Mouse (Mus musculus): ENCODE data around the gene Trio. TPM values are rescaled to one million over a fixed set of nuclear protein-coding genes. Genes with fewer than 3 reads are reported as not detected.

Trio gene
- polyA plus RNA-seq, 1 experiment from 2014 or later = 36.4 TPM

DNA sequence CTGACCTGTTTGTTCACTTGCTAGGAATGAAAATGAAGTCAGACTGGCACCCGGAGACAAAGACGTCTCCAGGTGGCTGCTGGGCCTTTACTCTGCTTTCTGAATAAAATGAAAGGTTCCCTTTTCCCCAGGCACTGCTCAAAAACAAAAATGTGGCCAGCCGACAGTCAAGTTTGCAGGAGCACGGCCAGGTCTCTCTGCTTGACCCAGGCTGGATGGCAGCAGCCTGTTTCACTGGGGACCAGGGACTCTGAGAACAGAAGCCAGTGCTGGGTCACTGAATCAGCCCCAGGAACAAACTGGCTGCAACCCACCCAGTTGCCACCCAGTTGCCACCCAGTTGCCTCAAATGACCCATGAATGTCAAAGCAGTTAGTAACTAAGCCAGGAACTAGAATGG is 159.2 kb downstream of the Trio start:
- Histone ChIP-seq H3K4me3 (replicated peaks) (no peak overlapping the region), H3K27me3 (replicated peaks) (no peaks in the 10 kb centered on the region), H3K9ac (replicated peaks) (no peak overlapping the region), H3K27ac (replicated peaks) (peak overlapping the region; percentile 28; the same call in 1 of the 2 replicates), H3K4me2 (no peak overlapping the region), H3K36me3 (peaks cover 36% of the 10 kb centered on the region), H3K9me3 (replicated peaks) (no peaks in the 10 kb centered on the region), H3K4me1 (0 out of 2 replicates have a peak, but pooled peaks cover 12% of the 10 kb centered on the region)
- WGBS = 81% methylated on average over 4 of the region's 4 CpGs
- no peak for ATAC-seq (ENCODE audit: low FRiP score)

DNA sequence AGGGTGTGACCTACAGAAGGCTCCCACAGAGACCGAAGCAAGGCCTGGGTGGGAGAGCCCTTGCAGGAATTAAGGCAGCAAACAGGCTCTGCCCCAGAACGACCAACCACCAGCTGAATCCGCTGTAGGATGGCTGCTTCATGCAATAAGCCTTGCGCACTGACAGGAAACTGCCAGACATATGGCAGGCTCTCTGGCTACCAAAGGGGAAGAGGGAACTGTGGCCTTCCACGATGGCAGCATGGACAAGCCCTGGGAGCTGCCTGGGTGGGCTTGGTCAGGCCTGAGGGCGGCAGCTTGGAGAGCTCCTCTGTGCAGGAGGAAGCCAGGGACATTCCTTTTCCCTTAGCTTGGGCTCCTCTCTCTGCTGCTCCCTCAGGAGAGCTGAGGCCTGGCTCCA is 159.6 kb downstream of the Trio start:
- Histone ChIP-seq H3K27me3 (replicated peaks) (no peaks in the 10 kb centered on the region), H3K9me3 (replicated peaks) (no peaks in the 10 kb centered on the region), H3K27ac (replicated peaks) (peak overlapping the region; percentile 28; the same call in 1 of the 2 replicates), H3K9ac (replicated peaks) (no peak overlapping the region), H3K4me2 (no peak overlapping the region), H3K4me3 (replicated peaks) (no peak overlapping the region), H3K4me1 (0 out of 2 replicates have a peak, but pooled peaks cover 12% of the 10 kb centered on the region), H3K36me3 (peaks cover 36% of the 10 kb centered on the region)
- no peak for ATAC-seq (ENCODE audit: low FRiP score)
- 81% methylated on average over 6 of the region's 6 CpGs for WGBS

DNA sequence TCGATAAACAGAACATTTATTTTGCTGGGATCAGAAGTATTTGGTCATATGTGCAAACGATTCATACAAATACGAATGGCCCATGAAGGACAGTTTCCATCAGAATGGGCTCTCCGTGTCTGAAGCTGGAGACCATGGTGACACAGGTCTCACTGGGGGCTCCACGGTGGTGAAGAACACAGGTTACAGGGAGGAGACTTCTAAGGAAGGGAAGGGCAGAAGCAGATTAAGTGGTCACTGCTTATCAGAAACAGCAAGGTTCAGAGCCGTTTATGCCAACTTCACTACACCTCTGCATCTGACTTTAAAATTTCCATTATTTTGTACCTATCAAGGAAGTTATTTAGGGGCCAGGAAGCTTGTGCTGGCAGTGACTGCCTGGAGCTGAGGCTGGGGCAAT is 161.3 kb downstream of the Trio start:
- H3K27ac ChIP-seq (replicated peaks) = no peak overlapping the region
- no peaks in the 10 kb centered on the region for H3K9me3 ChIP-seq (replicated peaks)
- no peak overlapping the region for H3K9ac ChIP-seq (replicated peaks)
- H3K36me3 ChIP-seq = peaks cover 28% of the 10 kb centered on the region
- H3K4me2 ChIP-seq = no peak overlapping the region
- no peaks in the 10 kb centered on the region for H3K27me3 ChIP-seq (replicated peaks)
- H3K4me1 ChIP-seq = 0 out of 2 replicates have a peak, but pooled peaks cover 12% of the 10 kb centered on the region
- 94% methylated on average over 6 of the region's 6 CpGs for WGBS
- no peak overlapping the region for H3K4me3 ChIP-seq (replicated peaks)
- ATAC-seq (ENCODE audit: low FRiP score) = no peak

DNA sequence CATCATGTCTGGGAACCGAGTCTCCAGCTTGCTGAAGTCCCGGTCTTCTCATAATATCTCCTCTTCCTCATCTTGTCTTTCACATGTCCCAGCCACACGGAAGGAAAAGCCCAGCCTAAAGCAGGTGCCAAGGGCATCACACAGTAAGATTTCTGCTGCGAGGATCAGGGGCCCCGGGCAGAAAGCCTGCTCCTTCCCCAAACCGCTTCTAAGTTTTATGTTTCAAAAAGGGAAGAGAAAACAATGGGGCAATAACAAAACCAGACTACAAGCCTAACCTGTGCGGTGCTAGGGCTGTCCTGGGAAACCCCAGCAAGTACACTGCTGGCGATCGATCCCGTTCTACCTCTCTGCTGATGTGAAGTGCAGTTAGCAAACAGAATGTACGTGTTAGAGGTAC is 162.7 kb downstream of the Trio start:
- H3K4me1 ChIP-seq = peaks cover 12% of the 10 kb centered on the region; the same call in 1 of the 2 replicates
- no peak overlapping the region for H3K4me3 ChIP-seq (replicated peaks)
- H3K4me2 ChIP-seq = no peak overlapping the region
- no peak overlapping the region for H3K27ac ChIP-seq (replicated peaks)
- no peak for ATAC-seq (ENCODE audit: low FRiP score)
- 88% methylated on average over 11 of the region's 11 CpGs for WGBS
- no peaks in the 10 kb centered on the region for H3K27me3 ChIP-seq (replicated peaks)
- H3K36me3 ChIP-seq = peaks cover 18% of the 10 kb centered on the region
- H3K9me3 ChIP-seq (replicated peaks) = no peaks in the 10 kb centered on the region
- H3K9ac ChIP-seq (replicated peaks) = no peak overlapping the region

DNA sequence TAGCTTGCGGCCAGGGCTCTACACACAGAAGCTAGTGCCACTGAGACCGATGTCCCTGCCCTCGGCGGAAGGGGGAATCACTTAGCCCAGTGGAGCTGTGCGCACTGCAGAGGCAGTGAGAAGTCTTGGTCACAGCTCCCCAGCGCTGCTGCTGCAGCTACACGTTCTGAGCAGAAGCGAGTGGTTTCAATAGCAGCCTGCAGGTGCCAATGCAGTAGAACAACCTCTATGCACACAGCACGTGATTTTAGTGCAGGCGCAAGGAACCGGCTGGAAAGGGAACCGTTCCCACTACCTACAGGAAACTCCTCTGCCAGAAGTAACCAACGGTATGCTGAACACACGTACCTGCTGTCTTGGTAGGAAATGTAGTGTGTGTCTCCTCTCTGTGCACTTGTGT is 165.2 kb downstream of the Trio start:
- 88% methylated on average over 14 of the region's 14 CpGs for WGBS
- peaks cover 15% of the 10 kb centered on the region for H3K36me3 ChIP-seq
- no peak overlapping the region for H3K4me3 ChIP-seq (replicated peaks)
- no peaks in the 10 kb centered on the region for H3K27me3 ChIP-seq (replicated peaks)
- peaks cover 14% of the 10 kb centered on the region; the same call in 1 of the 2 replicates for H3K4me1 ChIP-seq
- no peak overlapping the region for H3K27ac ChIP-seq (replicated peaks)
- no peak overlapping the region for H3K4me2 ChIP-seq
- H3K9ac ChIP-seq (replicated peaks) = no peak overlapping the region
- ATAC-seq (ENCODE audit: low FRiP score) = no peak
- no peaks in the 10 kb centered on the region for H3K9me3 ChIP-seq (replicated peaks)

DNA sequence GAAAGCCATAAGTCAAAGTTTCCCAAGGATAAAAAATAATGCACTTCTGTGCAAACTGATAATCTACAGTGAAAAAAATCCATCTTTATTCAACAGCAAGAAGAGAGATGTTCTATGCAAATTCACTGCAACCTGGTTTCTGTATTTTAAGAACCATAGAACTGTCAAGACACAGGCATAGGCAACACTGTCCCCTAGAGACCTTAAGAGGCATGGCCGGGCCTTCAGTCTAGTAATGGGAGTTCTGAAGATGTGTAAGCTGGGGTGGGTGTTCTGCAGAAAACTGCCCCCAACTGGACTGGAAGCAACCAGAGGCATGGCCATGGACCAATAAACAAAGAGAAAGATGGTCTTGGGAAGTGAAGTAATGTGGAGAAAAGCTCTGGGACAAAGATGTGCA is 166.1 kb downstream of the Trio start:
- H3K4me3 ChIP-seq (replicated peaks) = no peak overlapping the region
- no peak overlapping the region for H3K4me2 ChIP-seq
- peaks cover 19% of the 10 kb centered on the region for H3K36me3 ChIP-seq
- 69% methylated on average over 1 of the region's 1 CpGs for WGBS
- no peak overlapping the region for H3K9ac ChIP-seq (replicated peaks)
- H3K4me1 ChIP-seq = peaks cover 14% of the 10 kb centered on the region; the same call in 1 of the 2 replicates
- no peaks in the 10 kb centered on the region for H3K27me3 ChIP-seq (replicated peaks)
- ATAC-seq (ENCODE audit: low FRiP score) = no peak
- H3K27ac ChIP-seq (replicated peaks) = no peak overlapping the region
- no peaks in the 10 kb centered on the region for H3K9me3 ChIP-seq (replicated peaks)

DNA sequence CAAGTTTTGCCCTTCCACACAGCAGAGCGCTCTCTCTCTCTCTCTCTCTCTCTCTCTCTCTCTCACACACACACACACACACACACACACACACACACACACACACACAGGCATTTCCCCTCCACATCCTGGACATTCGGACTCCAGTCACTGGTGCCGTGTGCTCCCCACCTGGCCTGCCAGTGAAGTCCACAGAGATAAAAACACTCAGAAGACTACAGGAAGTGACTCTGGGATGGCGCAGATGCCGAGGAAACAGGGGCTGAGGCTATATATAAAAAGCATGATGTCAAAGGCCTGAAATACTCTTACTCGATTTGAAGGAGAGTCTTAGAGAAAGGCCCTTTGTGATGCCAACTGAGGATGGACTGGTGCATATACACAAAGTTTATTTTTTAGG is 166.5 kb downstream of the Trio start:
- no peak overlapping the region for H3K27ac ChIP-seq (replicated peaks)
- no peak for ATAC-seq (ENCODE audit: low FRiP score)
- WGBS = 81% methylated on average over 6 of the region's 6 CpGs
- H3K27me3 ChIP-seq (replicated peaks) = no peaks in the 10 kb centered on the region
- H3K4me3 ChIP-seq (replicated peaks) = no peak overlapping the region
- H3K9ac ChIP-seq (replicated peaks) = no peak overlapping the region
- H3K4me2 ChIP-seq = no peak overlapping the region
- H3K36me3 ChIP-seq = peaks cover 19% of the 10 kb centered on the region
- no peaks in the 10 kb centered on the region for H3K9me3 ChIP-seq (replicated peaks)
- peaks cover 14% of the 10 kb centered on the region; the same call in 1 of the 2 replicates for H3K4me1 ChIP-seq

DNA sequence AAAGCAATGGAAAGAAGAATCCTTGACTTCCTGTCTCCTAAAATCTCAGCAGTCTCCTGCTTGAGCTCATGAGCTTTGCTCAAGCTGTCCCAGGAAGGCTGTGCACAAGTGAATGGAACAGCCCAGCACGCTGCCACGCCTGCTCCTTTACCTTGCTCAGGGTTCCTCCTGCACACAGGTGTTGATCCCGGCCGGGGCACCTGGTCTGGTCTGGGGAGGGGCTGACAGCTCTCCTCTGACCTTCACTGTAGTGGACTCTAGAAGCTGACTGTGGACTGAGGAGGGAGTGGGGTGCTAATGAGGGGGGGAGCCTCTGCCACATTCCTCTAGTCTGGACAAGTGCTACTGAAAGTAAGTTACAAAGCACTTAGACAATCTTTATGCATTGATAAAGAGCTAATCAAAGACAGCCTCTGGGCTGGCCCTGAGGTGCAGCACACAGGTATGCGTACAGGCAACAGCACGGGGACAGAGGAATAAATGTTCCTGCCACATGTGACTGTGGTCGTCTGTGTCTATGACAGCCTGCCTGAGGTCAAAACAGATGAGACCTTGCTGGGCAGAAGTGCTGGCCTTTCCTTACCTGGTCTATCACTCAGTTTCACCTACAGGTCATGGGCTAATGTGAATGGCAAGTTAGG is 167.3 kb downstream of the Trio start:
- ATAC-seq (ENCODE audit: low FRiP score) = no peak
- Histone ChIP-seq H3K4me2 (no peak overlapping the region), H3K4me1 (peaks cover 14% of the 10 kb centered on the region; the same call in 1 of the 2 replicates), H3K36me3 (peaks cover 27% of the 10 kb centered on the region), H3K4me3 (replicated peaks) (no peak overlapping the region), H3K27ac (replicated peaks) (no peak overlapping the region), H3K27me3 (replicated peaks) (no peaks in the 10 kb centered on the region), H3K9me3 (replicated peaks) (no peaks in the 10 kb centered on the region), H3K9ac (replicated peaks) (no peak overlapping the region)
- 90% methylated on average over 7 of the region's 7 CpGs for WGBS

DNA sequence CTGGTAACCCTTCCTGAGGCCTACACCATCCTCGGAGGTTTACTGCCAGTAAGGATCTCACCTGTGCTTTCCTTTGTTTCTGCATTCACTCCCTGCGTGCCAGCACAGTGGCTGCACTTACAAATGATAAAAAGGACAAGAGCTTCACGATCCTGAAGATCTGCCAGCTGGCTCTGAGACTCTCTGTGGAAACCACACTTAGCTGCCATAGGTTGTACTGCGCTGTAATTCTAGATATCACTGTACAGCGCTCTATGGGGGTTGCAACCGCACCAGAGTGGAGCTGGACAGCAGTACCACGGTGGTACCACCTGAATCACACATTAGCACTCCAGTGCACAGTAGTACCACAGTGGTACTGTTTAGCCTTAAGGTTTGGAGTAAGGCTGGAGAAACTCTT is 168.4 kb downstream of the Trio start:
- 85% methylated on average over 7 of the region's 7 CpGs for WGBS
- peaks cover 13% of the 10 kb centered on the region; the same call in 1 of the 2 replicates for H3K4me1 ChIP-seq
- H3K9ac ChIP-seq (replicated peaks) = no peak overlapping the region
- no peak overlapping the region for H3K4me2 ChIP-seq
- no peaks in the 10 kb centered on the region for H3K27me3 ChIP-seq (replicated peaks)
- peaks cover 30% of the 10 kb centered on the region for H3K36me3 ChIP-seq
- no peaks in the 10 kb centered on the region for H3K9me3 ChIP-seq (replicated peaks)
- H3K27ac ChIP-seq (replicated peaks) = no peak overlapping the region
- ATAC-seq (ENCODE audit: low FRiP score) = no peak
- no peak overlapping the region for H3K4me3 ChIP-seq (replicated peaks)

DNA sequence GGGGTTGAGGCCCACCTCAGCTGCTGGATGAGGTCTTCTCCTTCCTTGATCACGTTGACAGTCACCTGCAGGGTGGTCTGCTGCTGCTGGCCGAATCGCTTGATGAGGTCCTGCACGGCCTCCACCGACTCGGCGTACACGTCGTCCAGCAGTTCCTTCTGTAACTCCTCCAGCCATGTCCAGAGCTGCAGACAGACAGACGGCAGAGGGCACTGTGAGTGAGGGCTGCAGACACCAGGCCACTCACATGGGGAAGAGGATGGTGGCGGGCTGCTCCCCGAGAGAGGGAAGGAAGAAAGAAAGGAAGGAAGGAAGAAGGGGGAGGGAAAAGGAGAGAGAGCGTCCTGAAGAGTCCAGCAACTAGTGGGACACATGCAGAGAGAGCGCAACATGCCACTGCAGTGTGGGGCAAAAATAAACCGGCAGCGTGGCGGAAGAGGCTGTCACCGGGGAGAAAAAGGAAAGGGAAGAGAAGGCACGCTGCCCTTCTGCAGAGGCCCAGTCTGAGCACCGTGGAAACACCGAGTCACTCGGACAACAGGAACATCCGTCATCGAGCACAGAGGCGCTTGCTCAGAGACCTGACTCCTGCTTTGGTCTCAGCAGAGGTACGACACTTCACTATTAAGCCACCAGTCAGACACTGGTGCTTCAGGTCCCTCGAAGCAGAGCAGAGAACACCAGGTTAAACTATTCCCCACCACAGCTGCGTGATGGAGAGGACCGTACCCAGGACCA is 169.4 kb downstream of the Trio start:
- Histone ChIP-seq H3K9ac (replicated peaks) (no peak overlapping the region), H3K4me2 (peak overlapping the region; percentile 20; the same call in 1 of the 2 replicates), H3K27ac (replicated peaks) (no peak overlapping the region), H3K9me3 (replicated peaks) (no peaks in the 10 kb centered on the region), H3K36me3 (peaks cover 36% of the 10 kb centered on the region), H3K27me3 (replicated peaks) (no peaks in the 10 kb centered on the region), H3K4me1 (peaks cover 10% of the 10 kb centered on the region; the same call in 1 of the 2 replicates), H3K4me3 (replicated peaks) (no peak overlapping the region)
- no peak for ATAC-seq (ENCODE audit: low FRiP score)
- WGBS = 63% methylated on average over 29 of the region's 29 CpGs

DNA sequence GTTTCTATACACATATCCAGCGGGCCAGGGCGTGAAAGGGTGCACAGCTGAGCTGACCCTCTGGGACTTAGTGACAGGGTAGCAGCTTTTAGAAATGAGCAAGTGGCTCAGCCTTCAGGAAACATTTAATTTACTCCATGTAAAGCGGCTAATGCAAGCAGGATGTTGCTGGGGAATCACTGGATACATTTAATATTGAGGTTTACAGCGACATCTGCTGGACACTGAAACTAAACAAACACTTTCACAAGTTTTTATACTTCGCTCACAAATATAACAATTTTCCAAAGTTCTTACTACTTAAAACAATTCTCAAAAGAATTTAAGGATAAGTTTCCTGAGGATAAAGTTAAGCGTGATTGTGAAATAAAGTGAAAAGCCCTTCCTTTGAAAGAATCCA is 174.3 kb downstream of the Trio start:
- Histone ChIP-seq H3K4me3 (replicated peaks) (no peak overlapping the region), H3K27ac (replicated peaks) (no peak overlapping the region), H3K36me3 (peaks cover 74% of the 10 kb centered on the region), H3K9me3 (replicated peaks) (no peaks in the 10 kb centered on the region), H3K4me1 (0 out of 2 replicates have a peak, but pooled peaks cover 6% of the 10 kb centered on the region), H3K27me3 (replicated peaks) (no peaks in the 10 kb centered on the region), H3K9ac (replicated peaks) (no peak overlapping the region), H3K4me2 (no peak overlapping the region)
- 81% methylated on average over 6 of the region's 6 CpGs for WGBS
- no peak for ATAC-seq (ENCODE audit: low FRiP score)

DNA sequence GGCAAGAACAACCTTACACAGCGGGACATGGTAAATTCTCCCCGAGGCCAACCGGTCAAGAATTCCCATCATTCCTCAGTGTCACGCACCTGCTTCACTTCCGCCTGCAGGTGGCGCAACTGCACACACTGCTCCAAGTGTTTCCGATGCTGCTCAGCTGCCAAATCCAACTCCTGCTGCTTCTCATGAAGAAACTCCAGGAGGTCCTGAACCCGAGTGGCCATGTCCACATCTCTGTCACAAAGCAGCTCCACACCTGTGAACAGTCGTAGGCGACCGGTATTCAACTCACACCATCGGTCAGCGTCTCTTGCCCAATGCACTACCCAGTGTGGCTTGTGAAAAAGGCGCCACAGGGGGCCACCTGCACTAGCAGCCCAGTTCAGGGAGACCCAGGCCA is 174.7 kb downstream of the Trio start:
- Histone ChIP-seq H3K36me3 (peaks cover 78% of the 10 kb centered on the region), H3K4me2 (no peak overlapping the region), H3K9ac (replicated peaks) (no peak overlapping the region), H3K27ac (replicated peaks) (no peak overlapping the region), H3K4me1 (0 out of 2 replicates have a peak, but pooled peaks cover 2% of the 10 kb centered on the region), H3K9me3 (replicated peaks) (no peaks in the 10 kb centered on the region), H3K27me3 (replicated peaks) (no peaks in the 10 kb centered on the region), H3K4me3 (replicated peaks) (no peak overlapping the region)
- no peak for ATAC-seq (ENCODE audit: low FRiP score)
- 90% methylated on average over 14 of the region's 14 CpGs for WGBS

Data from neural tube, embryonic 15.5 days (tissue).